Mouse (Mus musculus): ENCODE data around the gene Bmpr1b. TPM values are rescaled to one million over a fixed set of nuclear protein-coding genes. Genes with fewer than 3 reads are reported as not detected.

Bmpr1b gene
- polyA plus RNA-seq, 1 experiment from 2014 or later, result 2.1 TPM

DNA sequence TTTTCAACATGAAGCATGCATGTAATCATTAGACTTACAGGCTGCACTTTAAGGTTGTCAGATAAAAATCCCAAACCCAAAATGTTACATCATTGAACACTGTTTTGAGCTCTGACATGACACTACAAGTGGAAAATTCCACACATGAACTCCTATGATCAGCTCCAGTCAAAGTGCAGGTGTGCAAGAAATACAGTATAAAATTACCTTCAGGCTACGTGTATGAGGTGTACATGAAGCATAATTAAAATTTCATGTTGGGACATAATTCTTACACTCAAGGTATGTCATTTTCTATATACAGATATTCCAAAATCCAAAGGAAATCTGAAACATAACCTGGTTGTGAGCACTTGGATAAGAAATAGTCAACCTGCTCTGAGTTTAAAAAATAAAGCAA is 220.7 kb downstream of the Bmpr1b start:
- DNase-seq (ENCODE audit: low spot score), result no peak
- H3K4me2 ChIP-seq (ENCODE audit: low read length), result no peak overlapping the region
- H3K9me3 ChIP-seq (ENCODE audit: control insufficient read depth, low read length), result no peaks in the 10 kb centered on the region
- H3K4me1 ChIP-seq (replicated peaks; ENCODE audit: control insufficient read depth, insufficient read depth, low read length), result no peaks in the 10 kb centered on the region; the same call in 1 of the 2 replicates
- H3K9ac ChIP-seq (ENCODE audit: low read length), result no peak overlapping the region
- no peak for ATAC-seq (replicated peaks; ENCODE audit: low FRiP score, low TSS enrichment, low read depth)
- 76% methylated on average over 1 of the region's 1 CpGs for WGBS
- no peaks in the 10 kb centered on the region for H3K36me3 ChIP-seq (ENCODE audit: control insufficient read depth, insufficient read depth, low read length)
- H3K27ac ChIP-seq (ENCODE audit: low read depth), result no peak overlapping the region
- no peak overlapping the region for H3K4me3 ChIP-seq (ENCODE audit: low read depth, low read length)
- no peaks in the 10 kb centered on the region for H3K27me3 ChIP-seq (replicated peaks; ENCODE audit: control insufficient read depth, insufficient read depth, low read length)

- H3K9me3 ChIP-seq (ENCODE audit: control insufficient read depth, low read length), result no peaks in the 10 kb centered on the region
- H3K36me3 ChIP-seq (ENCODE audit: control insufficient read depth, insufficient read depth, low read length), result no peaks in the 10 kb centered on the region
- H3K27ac ChIP-seq (ENCODE audit: low read depth), result no peak overlapping the region
- H3K9ac ChIP-seq (ENCODE audit: low read length), result no peak overlapping the region
- H3K4me3 ChIP-seq (ENCODE audit: low read depth, low read length), result no peak overlapping the region
- no peak overlapping the region for H3K4me2 ChIP-seq (ENCODE audit: low read length)
- no peaks in the 10 kb centered on the region for H3K27me3 ChIP-seq (replicated peaks; ENCODE audit: control insufficient read depth, insufficient read depth, low read length)
- DNase-seq (ENCODE audit: low spot score) (no peak), ATAC-seq (replicated peaks; ENCODE audit: low FRiP score, low TSS enrichment, low read depth) (no peak)
- H3K4me1 ChIP-seq (replicated peaks; ENCODE audit: control insufficient read depth, insufficient read depth, low read length), result no peaks in the 10 kb centered on the region; the same call in 1 of the 2 replicates
- 73% methylated on average over 3 of the region's 3 CpGs for WGBS
These were observed 221.1 kb downstream of the Bmpr1b start for GRCm38 (mm10) chr3:141948096-141948495.

- Histone ChIP-seq H3K4me3 (ENCODE audit: low read depth, low read length) (no peak overlapping the region), H3K36me3 (ENCODE audit: control insufficient read depth, insufficient read depth, low read length) (no peaks in the 10 kb centered on the region), H3K27me3 (replicated peaks; ENCODE audit: control insufficient read depth, insufficient read depth, low read length) (no peaks in the 10 kb centered on the region), H3K9ac (ENCODE audit: low read length) (no peak overlapping the region), H3K4me1 (replicated peaks; ENCODE audit: control insufficient read depth, insufficient read depth, low read length) (no peaks in the 10 kb centered on the region; the same call in 1 of the 2 replicates), H3K4me2 (ENCODE audit: low read length) (no peak overlapping the region), H3K27ac (ENCODE audit: low read depth) (no peak overlapping the region), H3K9me3 (ENCODE audit: control insufficient read depth, low read length) (no peaks in the 10 kb centered on the region)
- no peak for ATAC-seq (replicated peaks; ENCODE audit: low FRiP score, low TSS enrichment, low read depth)
- WGBS, result 90% methylated on average over 2 of the region's 2 CpGs
- DNase-seq (ENCODE audit: low spot score), result no peak
These were observed 222.4 kb downstream of the Bmpr1b start for GRCm38 (mm10) chr3:141946846-141947245.

- no peak overlapping the region for H3K9ac ChIP-seq (ENCODE audit: low read length)
- no peak for DNase-seq (ENCODE audit: low spot score)
- H3K27ac ChIP-seq (ENCODE audit: low read depth), result no peak overlapping the region
- WGBS, result 84% methylated on average over 3 of the region's 3 CpGs
- no peak overlapping the region for H3K4me3 ChIP-seq (ENCODE audit: low read depth, low read length)
- ATAC-seq (replicated peaks; ENCODE audit: low FRiP score, low TSS enrichment, low read depth), result no peak
- H3K4me2 ChIP-seq (ENCODE audit: low read length), result no peak overlapping the region
- H3K36me3 ChIP-seq (ENCODE audit: control insufficient read depth, insufficient read depth, low read length), result no peaks in the 10 kb centered on the region
- H3K27me3 ChIP-seq (replicated peaks; ENCODE audit: control insufficient read depth, insufficient read depth, low read length), result no peaks in the 10 kb centered on the region
- no peaks in the 10 kb centered on the region for H3K9me3 ChIP-seq (ENCODE audit: control insufficient read depth, low read length)
- no peaks in the 10 kb centered on the region for H3K4me1 ChIP-seq (replicated peaks; ENCODE audit: control insufficient read depth, insufficient read depth, low read length)
These were observed 225.9 kb downstream of the Bmpr1b start for GRCm38 (mm10) chr3:141943317-141943742.

GRCm38 (mm10) chr3:141940207-141940606 is 229.0 kb downstream of the Bmpr1b start:
- H3K9ac ChIP-seq (ENCODE audit: low read length), result no peak overlapping the region
- WGBS, result 86% methylated on average over 5 of the region's 5 CpGs
- no peak overlapping the region for H3K4me2 ChIP-seq (ENCODE audit: low read length)
- no peaks in the 10 kb centered on the region for H3K9me3 ChIP-seq (ENCODE audit: control insufficient read depth, low read length)
- no peak for ATAC-seq (replicated peaks; ENCODE audit: low FRiP score, low TSS enrichment, low read depth)
- no peak overlapping the region for H3K27ac ChIP-seq (ENCODE audit: low read depth)
- H3K36me3 ChIP-seq (ENCODE audit: control insufficient read depth, insufficient read depth, low read length), result no peaks in the 10 kb centered on the region
- no peaks in the 10 kb centered on the region for H3K27me3 ChIP-seq (replicated peaks; ENCODE audit: control insufficient read depth, insufficient read depth, low read length)
- H3K4me3 ChIP-seq (ENCODE audit: low read depth, low read length), result no peak overlapping the region
- no peak for DNase-seq (ENCODE audit: low spot score)
- H3K4me1 ChIP-seq (replicated peaks; ENCODE audit: control insufficient read depth, insufficient read depth, low read length), result no peaks in the 10 kb centered on the region

DNA sequence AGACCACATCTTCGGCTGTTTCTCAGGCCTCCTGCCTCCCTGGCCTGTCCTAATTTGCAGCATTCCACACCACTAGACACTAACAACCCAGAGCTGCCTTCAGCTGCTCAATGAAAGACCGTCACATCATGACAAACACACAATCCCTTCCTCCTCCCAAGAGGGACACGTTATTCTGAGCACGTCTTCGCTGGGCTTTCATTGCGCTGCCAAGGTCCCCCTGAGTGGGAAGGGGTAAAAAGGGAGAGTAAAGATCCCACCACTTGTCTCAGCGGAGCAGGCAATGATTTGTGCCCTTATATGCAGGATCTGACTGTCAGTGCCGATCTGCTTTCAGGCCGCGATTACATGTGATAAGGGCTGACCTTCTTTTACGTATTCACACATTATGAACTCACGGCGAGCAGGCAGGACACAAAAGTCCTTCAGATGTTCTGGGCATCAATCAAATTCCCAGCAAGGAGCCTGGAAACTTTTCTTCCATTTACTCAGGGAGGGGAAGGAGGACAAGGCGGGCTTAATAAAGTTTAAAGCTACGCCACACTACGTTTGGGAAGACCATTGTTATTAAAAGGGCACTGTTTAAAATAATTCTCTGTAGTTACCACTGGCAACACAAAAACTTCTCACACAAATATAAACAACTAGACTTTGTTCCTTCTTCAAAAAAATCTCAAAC is 232.5 kb downstream of the Bmpr1b start:
- no peak overlapping the region for H3K4me3 ChIP-seq (ENCODE audit: low read depth, low read length)
- H3K27me3 ChIP-seq (replicated peaks; ENCODE audit: control insufficient read depth, insufficient read depth, low read length), result no peaks in the 10 kb centered on the region
- WGBS, result 29% methylated on average over 16 of the region's 16 CpGs
- H3K27ac ChIP-seq (ENCODE audit: low read depth), result no peak overlapping the region
- H3K9ac ChIP-seq (ENCODE audit: low read length), result no peak overlapping the region
- no peak for DNase-seq (ENCODE audit: low spot score)
- H3K4me1 ChIP-seq (replicated peaks; ENCODE audit: control insufficient read depth, insufficient read depth, low read length), result no peaks in the 10 kb centered on the region
- ATAC-seq (replicated peaks; ENCODE audit: low FRiP score, low TSS enrichment, low read depth), result no peak
- H3K9me3 ChIP-seq (ENCODE audit: control insufficient read depth, low read length), result no peaks in the 10 kb centered on the region
- H3K36me3 ChIP-seq (ENCODE audit: control insufficient read depth, insufficient read depth, low read length), result no peaks in the 10 kb centered on the region
- H3K4me2 ChIP-seq (ENCODE audit: low read length), result peak overlapping the region; percentile 24

GRCm38 (mm10) chr3:141932956-141933355 is 236.3 kb downstream of the Bmpr1b start:
- Histone ChIP-seq H3K27ac (ENCODE audit: low read depth) (no peak overlapping the region), H3K9ac (ENCODE audit: low read length) (no peak overlapping the region), H3K4me2 (ENCODE audit: low read length) (no peak overlapping the region), H3K4me1 (replicated peaks; ENCODE audit: control insufficient read depth, insufficient read depth, low read length) (peaks cover 6% of the 10 kb centered on the region), H3K9me3 (ENCODE audit: control insufficient read depth, low read length) (no peaks in the 10 kb centered on the region), H3K4me3 (ENCODE audit: low read depth, low read length) (no peak overlapping the region), H3K27me3 (replicated peaks; ENCODE audit: control insufficient read depth, insufficient read depth, low read length) (no peaks in the 10 kb centered on the region), H3K36me3 (ENCODE audit: control insufficient read depth, insufficient read depth, low read length) (no peaks in the 10 kb centered on the region)
- WGBS, result 84% methylated on average over 3 of the region's 3 CpGs
- ATAC-seq (replicated peaks; ENCODE audit: low FRiP score, low TSS enrichment, low read depth), result no peak
- DNase-seq (ENCODE audit: low spot score), result no peak

- DNase-seq (ENCODE audit: low spot score) (peak; percentile 62), ATAC-seq (replicated peaks; ENCODE audit: low FRiP score, low TSS enrichment, low read depth) (no peak; the same call in 1 of the 2 replicates)
- Histone ChIP-seq H3K27ac (ENCODE audit: low read depth) (no peak overlapping the region), H3K4me1 (replicated peaks; ENCODE audit: control insufficient read depth, insufficient read depth, low read length) (peaks cover 6% of the 10 kb centered on the region), H3K36me3 (ENCODE audit: control insufficient read depth, insufficient read depth, low read length) (no peaks in the 10 kb centered on the region), H3K4me2 (ENCODE audit: low read length) (peak overlapping the region; percentile 38), H3K4me3 (ENCODE audit: low read depth, low read length) (0 out of 2 replicates have a peak overlapping the region, but pooled peaks have one; percentile 6), H3K9me3 (ENCODE audit: control insufficient read depth, low read length) (no peaks in the 10 kb centered on the region), H3K27me3 (replicated peaks; ENCODE audit: control insufficient read depth, insufficient read depth, low read length) (no peaks in the 10 kb centered on the region), H3K9ac (ENCODE audit: low read length) (no peak overlapping the region)
- WGBS, result 12% methylated on average over 10 of the region's 10 CpGs
These were observed 237.7 kb downstream of the Bmpr1b start for GRCm38 (mm10) chr3:141931372-141932092.

Data from intestine, embryonic 14.5 days (tissue).